Mouse (Mus musculus) T-cell, adult 2 months (primary cell): Measurements from ENCODE around the gene Aagab.

ENCODE experiments used
- DNase-seq: peaks from one replicate; pipeline ENCODE4 v3.0.0; 2022; ENCODE audit warnings: low spot score

Gene Aagab

GRCm38 (mm10) chr9:63606594-63606993, 4.1 kb downstream of the Aagab start:
- DNase-seq = no peak

- DNase-seq = no peak
Observed at GRCm38 (mm10) chr9:63608006-63608405, 5.5 kb downstream of the Aagab start.

- no peak for DNase-seq
Observed at GRCm38 (mm10) chr9:63609246-63609645, 6.8 kb downstream of the Aagab start.

- no peak for DNase-seq
Observed at GRCm38 (mm10) chr9:63609776-63610175, 7.3 kb downstream of the Aagab start.

GRCm38 (mm10) chr9:63610231-63610630, 7.8 kb downstream of the Aagab start:
- no peak for DNase-seq

GRCm38 (mm10) chr9:63610841-63611366, 8.4 kb downstream of the Aagab start:
- peak; percentile 8 for DNase-seq

- no peak for DNase-seq
Observed at GRCm38 (mm10) chr9:63611967-63612366, 9.5 kb downstream of the Aagab start.

GRCm38 (mm10) chr9:63612565-63613515, 10.4 kb downstream of the Aagab start:
- DNase-seq = no peak

GRCm38 (mm10) chr9:63613569-63613968, 11.1 kb downstream of the Aagab start:
- DNase-seq = no peak

GRCm38 (mm10) chr9:63614018-63614985, 11.8 kb downstream of the Aagab start:
- DNase-seq = no peak

- DNase-seq = no peak
Observed at GRCm38 (mm10) chr9:63617967-63618366, 15.5 kb downstream of the Aagab start.

GRCm38 (mm10) chr9:63623895-63624569, 21.6 kb downstream of the Aagab start:
- no peak for DNase-seq

GRCm38 (mm10) chr9:63625090-63625756, 22.8 kb downstream of the Aagab start:
- DNase-seq = no peak

GRCm38 (mm10) chr9:63632045-63632444, 29.6 kb downstream of the Aagab start:
- no peak for DNase-seq

- DNase-seq = no peak
Observed at GRCm38 (mm10) chr9:63632924-63633323, 30.5 kb downstream of the Aagab start.

GRCm38 (mm10) chr9:63633334-63633733, 30.9 kb downstream of the Aagab start:
- DNase-seq = no peak

- DNase-seq = no peak
Observed at GRCm38 (mm10) chr9:63636113-63636512, 33.7 kb downstream of the Aagab start.

- no peak for DNase-seq
Observed at GRCm38 (mm10) chr9:63641983-63642646, 39.7 kb downstream of the Aagab start.

GRCm38 (mm10) chr9:63644011-63644410, 41.6 kb downstream of the Aagab start:
- DNase-seq = no peak

- no peak for DNase-seq
Observed at GRCm38 (mm10) chr9:63645084-63645483, 42.6 kb downstream of the Aagab start.
